Mouse (Mus musculus): ENCODE results near the gene Ppp5c.

GRCm38 (mm10) chr7:16992451-16992807, 35.3 kb downstream of the Ppp5c start, which contains the start of gene Ccdc8:
- TF ChIP-seq POLR2A (IDR thresholded peaks at IDR 0.05; ENCODE audit: borderline replicate concordance, extremely low read depth, low read depth, low read length) (no peak), CTCF (IDR thresholded peaks at IDR 0.05; ENCODE audit: insufficient read depth, low read length) (no peak)

Data from lung, adult 2 months (tissue).